Mouse (Mus musculus): Measurements from ENCODE around the gene Spag7. TPM values are rescaled to one million over a fixed set of nuclear protein-coding genes. Genes with fewer than 3 reads are reported as not detected.

Spag7 gene
- polyA plus RNA-seq, 1 experiment from 2014 or later = 156 TPM

GRCm38 (mm10) chr11:70637764-70638163 is 31.5 kb downstream of the Spag7 start:
- 79% methylated on average over 1 of the region's 1 CpGs for WGBS

DNA sequence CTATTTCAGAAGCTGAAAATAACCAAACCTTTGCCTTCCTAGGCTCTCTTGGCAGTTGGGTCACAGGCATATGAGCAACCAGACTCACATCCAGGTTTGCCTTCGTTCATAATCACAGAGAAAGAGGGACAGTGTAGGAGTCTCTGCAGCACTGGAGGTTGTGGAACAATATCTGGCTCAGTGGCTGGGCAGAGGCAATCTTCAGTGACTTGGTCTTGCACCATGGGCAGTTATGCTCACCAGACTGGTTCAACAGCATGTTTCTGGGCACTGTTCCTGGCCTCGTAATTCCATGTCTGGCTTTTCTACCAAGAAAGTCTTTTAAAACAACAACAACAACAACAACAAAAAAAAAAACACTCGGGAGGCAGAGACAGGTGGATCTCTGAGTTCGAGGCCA is 33.6 kb downstream of the Spag7 start:
- Histone ChIP-seq H3K36me3 (ENCODE audit: control insufficient read depth, insufficient read depth, low read length) (no peaks in the 10 kb centered on the region), H3K4me2 (ENCODE audit: low read depth, severe bottlenecking) (no peak overlapping the region), H3K27ac (replicated peaks; ENCODE audit: low read depth, low read length) (no peak overlapping the region), H3K4me1 (ENCODE audit: control insufficient read depth, insufficient read depth, low read length) (no peaks in the 10 kb centered on the region), H3K9ac (ENCODE audit: low read length) (no peak overlapping the region), H3K4me3 (ENCODE audit: low read depth, low read length) (no peak overlapping the region), H3K9me3 (ENCODE audit: control insufficient read depth, low read length) (no peaks in the 10 kb centered on the region), H3K27me3 (ENCODE audit: control insufficient read depth, insufficient read depth, low read length) (no peaks in the 10 kb centered on the region)
- DNase-seq (ENCODE audit: low spot score) = no peak
- ATAC-seq (ENCODE audit: insufficient number of reproducible peaks, low FRiP score, low TSS enrichment, low read depth) = no peak
- WGBS = 85% methylated on average over 4 of the region's 4 CpGs

More at GRCm38 (mm10) chr11:70637764-70638163, 31.5 kb downstream of the Spag7 start:
- no peaks in the 10 kb centered on the region for H3K27me3 ChIP-seq (ENCODE audit: control insufficient read depth, insufficient read depth, low read length)
- H3K9ac ChIP-seq (ENCODE audit: low read length) = no peak overlapping the region
- DNase-seq (ENCODE audit: low spot score) (no peak), ATAC-seq (ENCODE audit: insufficient number of reproducible peaks, low FRiP score, low TSS enrichment, low read depth) (no peak)
- H3K4me2 ChIP-seq (ENCODE audit: low read depth, severe bottlenecking) = no peak overlapping the region
- H3K27ac ChIP-seq (replicated peaks; ENCODE audit: low read depth, low read length) = no peak overlapping the region
- H3K4me3 ChIP-seq (ENCODE audit: low read depth, low read length) = no peak overlapping the region
- H3K36me3 ChIP-seq (ENCODE audit: control insufficient read depth, insufficient read depth, low read length) = no peaks in the 10 kb centered on the region
- H3K4me1 ChIP-seq (ENCODE audit: control insufficient read depth, insufficient read depth, low read length) = no peaks in the 10 kb centered on the region
- no peaks in the 10 kb centered on the region for H3K9me3 ChIP-seq (ENCODE audit: control insufficient read depth, low read length)

GRCm38 (mm10) chr11:70630129-70630528 is 39.1 kb downstream of the Spag7 start:
- no peaks in the 10 kb centered on the region for H3K36me3 ChIP-seq (ENCODE audit: control insufficient read depth, insufficient read depth, low read length)
- no peak overlapping the region for H3K27ac ChIP-seq (replicated peaks; ENCODE audit: low read depth, low read length)
- H3K4me2 ChIP-seq (ENCODE audit: low read depth, severe bottlenecking) = no peak overlapping the region
- no peaks in the 10 kb centered on the region for H3K4me1 ChIP-seq (ENCODE audit: control insufficient read depth, insufficient read depth, low read length)
- no peak for ATAC-seq (ENCODE audit: insufficient number of reproducible peaks, low FRiP score, low TSS enrichment, low read depth)
- no peak overlapping the region for H3K4me3 ChIP-seq (ENCODE audit: low read depth, low read length)
- H3K9me3 ChIP-seq (ENCODE audit: control insufficient read depth, low read length) = no peaks in the 10 kb centered on the region
- no peaks in the 10 kb centered on the region for H3K27me3 ChIP-seq (ENCODE audit: control insufficient read depth, insufficient read depth, low read length)
- WGBS = 69% methylated on average over 7 of the region's 7 CpGs
- no peak overlapping the region for H3K9ac ChIP-seq (ENCODE audit: low read length)
- no peak for DNase-seq (ENCODE audit: low spot score)

DNA sequence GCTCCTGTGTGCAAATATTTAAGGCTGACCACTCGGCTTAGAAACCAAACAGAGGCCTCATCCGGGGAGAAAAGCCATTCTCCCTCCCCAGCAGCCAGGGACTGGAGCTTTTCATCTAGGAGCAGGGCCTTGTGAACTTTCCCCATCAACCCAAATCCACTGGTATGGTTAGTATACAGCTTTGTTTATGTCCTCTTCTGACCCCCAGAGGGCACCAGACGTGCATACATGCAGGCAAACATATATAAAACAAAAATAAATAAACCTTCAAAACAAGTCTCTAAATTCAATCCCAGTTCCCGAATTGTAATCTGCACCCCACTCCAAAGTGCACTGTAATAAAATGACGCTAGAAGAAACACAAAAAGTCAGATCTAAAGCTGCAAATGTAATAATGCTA is 39.7 kb downstream of the Spag7 start:
- ATAC-seq (ENCODE audit: insufficient number of reproducible peaks, low FRiP score, low TSS enrichment, low read depth) (no peak), DNase-seq (ENCODE audit: low spot score) (no peak)
- Histone ChIP-seq H3K27ac (replicated peaks; ENCODE audit: low read depth, low read length) (no peak overlapping the region), H3K4me1 (ENCODE audit: control insufficient read depth, insufficient read depth, low read length) (no peaks in the 10 kb centered on the region), H3K27me3 (ENCODE audit: control insufficient read depth, insufficient read depth, low read length) (no peaks in the 10 kb centered on the region), H3K36me3 (ENCODE audit: control insufficient read depth, insufficient read depth, low read length) (no peaks in the 10 kb centered on the region), H3K4me3 (ENCODE audit: low read depth, low read length) (no peak overlapping the region), H3K9ac (ENCODE audit: low read length) (no peak overlapping the region), H3K4me2 (ENCODE audit: low read depth, severe bottlenecking) (no peak overlapping the region), H3K9me3 (ENCODE audit: control insufficient read depth, low read length) (no peaks in the 10 kb centered on the region)
- WGBS = 54% methylated on average over 5 of the region's 5 CpGs

DNA sequence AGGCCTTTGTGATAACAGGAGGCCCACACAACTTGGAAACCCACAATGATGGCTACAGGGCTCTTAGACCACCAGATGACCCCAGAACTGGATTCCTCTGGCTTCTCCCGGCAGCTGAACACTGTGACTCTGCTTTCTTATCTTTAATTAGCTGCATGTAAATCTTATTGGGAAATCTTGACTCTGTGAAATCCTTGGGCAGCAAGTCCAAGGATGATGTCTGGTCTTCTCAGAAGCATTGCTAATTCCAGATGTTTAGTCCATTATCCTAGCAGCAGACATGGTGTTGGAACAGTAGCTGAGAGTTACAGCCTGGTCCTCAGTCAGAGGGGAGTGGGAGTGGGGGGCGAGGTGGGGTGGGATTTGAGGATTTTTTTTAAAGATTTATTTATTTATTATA is 40.8 kb downstream of the Spag7 start:
- no peaks in the 10 kb centered on the region for H3K27me3 ChIP-seq (ENCODE audit: control insufficient read depth, insufficient read depth, low read length)
- no peaks in the 10 kb centered on the region for H3K36me3 ChIP-seq (ENCODE audit: control insufficient read depth, insufficient read depth, low read length)
- H3K4me2 ChIP-seq (ENCODE audit: low read depth, severe bottlenecking) = no peak overlapping the region
- H3K4me3 ChIP-seq (ENCODE audit: low read depth, low read length) = no peak overlapping the region
- ATAC-seq (ENCODE audit: insufficient number of reproducible peaks, low FRiP score, low TSS enrichment, low read depth) = no peak
- WGBS = 73% methylated on average over 2 of the region's 2 CpGs
- DNase-seq (ENCODE audit: low spot score) = no peak
- no peak overlapping the region for H3K9ac ChIP-seq (ENCODE audit: low read length)
- H3K27ac ChIP-seq (replicated peaks; ENCODE audit: low read depth, low read length) = no peak overlapping the region
- H3K4me1 ChIP-seq (ENCODE audit: control insufficient read depth, insufficient read depth, low read length) = no peaks in the 10 kb centered on the region
- no peaks in the 10 kb centered on the region for H3K9me3 ChIP-seq (ENCODE audit: control insufficient read depth, low read length)

DNA sequence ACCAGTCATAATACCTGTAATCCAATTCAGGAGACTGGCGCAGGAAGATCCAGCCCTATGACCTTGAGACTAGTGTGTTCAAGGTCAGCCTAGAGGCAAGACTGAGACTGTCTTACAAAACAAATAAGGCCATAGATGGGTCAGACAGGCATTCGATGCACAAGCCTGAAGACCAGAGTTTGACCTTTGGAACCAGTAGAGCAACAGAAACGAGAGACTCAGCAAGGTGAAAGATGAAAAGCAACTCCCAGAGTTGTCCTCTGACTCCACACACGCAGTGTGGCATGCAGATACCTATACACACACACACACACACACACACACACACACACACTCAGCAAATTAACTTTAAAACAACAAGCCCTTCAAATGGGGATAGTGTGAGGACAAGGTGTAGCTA is 42.3 kb downstream of the Spag7 start:
- WGBS = 73% methylated on average over 4 of the region's 4 CpGs

DNA sequence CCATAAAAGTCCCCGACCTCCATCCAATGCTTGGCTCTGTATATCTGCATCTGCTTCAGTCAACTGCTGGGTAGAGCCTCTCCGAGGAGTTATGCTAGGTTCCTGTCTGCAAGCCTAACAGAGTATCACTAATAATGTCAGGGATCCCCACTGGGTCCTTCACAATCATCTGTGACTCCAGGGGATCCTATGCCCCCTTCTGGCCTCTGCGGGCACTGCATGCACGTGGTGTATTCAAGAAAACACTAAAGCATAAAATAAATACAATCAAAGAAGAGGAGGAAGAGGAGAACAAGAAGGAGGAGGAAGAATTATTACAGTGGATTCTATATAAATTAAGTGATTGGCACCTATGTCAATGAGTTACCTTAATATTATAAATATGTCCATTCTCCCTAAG is 43.7 kb downstream of the Spag7 start:
- Histone ChIP-seq H3K4me2 (ENCODE audit: low read depth, severe bottlenecking) (no peak overlapping the region), H3K9me3 (ENCODE audit: control insufficient read depth, low read length) (no peaks in the 10 kb centered on the region), H3K4me3 (ENCODE audit: low read depth, low read length) (no peak overlapping the region), H3K9ac (ENCODE audit: low read length) (no peak overlapping the region), H3K27ac (replicated peaks; ENCODE audit: low read depth, low read length) (no peak overlapping the region), H3K4me1 (ENCODE audit: control insufficient read depth, insufficient read depth, low read length) (no peaks in the 10 kb centered on the region), H3K27me3 (ENCODE audit: control insufficient read depth, insufficient read depth, low read length) (no peaks in the 10 kb centered on the region), H3K36me3 (ENCODE audit: control insufficient read depth, insufficient read depth, low read length) (no peaks in the 10 kb centered on the region)
- ATAC-seq (ENCODE audit: insufficient number of reproducible peaks, low FRiP score, low TSS enrichment, low read depth) (no peak), DNase-seq (ENCODE audit: low spot score) (peak; percentile 79)
- 45% methylated on average over 4 of the region's 4 CpGs for WGBS

More for the DNA sequence above, 42.3 kb downstream of the Spag7 start:
- Histone ChIP-seq H3K4me2 (ENCODE audit: low read depth, severe bottlenecking) (no peak overlapping the region), H3K4me1 (ENCODE audit: control insufficient read depth, insufficient read depth, low read length) (no peaks in the 10 kb centered on the region), H3K36me3 (ENCODE audit: control insufficient read depth, insufficient read depth, low read length) (no peaks in the 10 kb centered on the region), H3K27ac (replicated peaks; ENCODE audit: low read depth, low read length) (no peak overlapping the region), H3K9me3 (ENCODE audit: control insufficient read depth, low read length) (no peaks in the 10 kb centered on the region), H3K27me3 (ENCODE audit: control insufficient read depth, insufficient read depth, low read length) (no peaks in the 10 kb centered on the region), H3K9ac (ENCODE audit: low read length) (no peak overlapping the region), H3K4me3 (ENCODE audit: low read depth, low read length) (no peak overlapping the region)
- DNase-seq (ENCODE audit: low spot score) = no peak
- ATAC-seq (ENCODE audit: insufficient number of reproducible peaks, low FRiP score, low TSS enrichment, low read depth) = no peak

GRCm38 (mm10) chr11:70623053-70623742 is 46.0 kb downstream of the Spag7 start:
- no peak for ATAC-seq (ENCODE audit: insufficient number of reproducible peaks, low FRiP score, low TSS enrichment, low read depth)
- 86% methylated on average over 10 of the region's 10 CpGs for WGBS

More at GRCm38 (mm10) chr11:70623053-70623742, 46.0 kb downstream of the Spag7 start:
- Histone ChIP-seq H3K27ac (replicated peaks; ENCODE audit: low read depth, low read length) (no peak overlapping the region), H3K9ac (ENCODE audit: low read length) (no peak overlapping the region), H3K27me3 (ENCODE audit: control insufficient read depth, insufficient read depth, low read length) (no peaks in the 10 kb centered on the region), H3K36me3 (ENCODE audit: control insufficient read depth, insufficient read depth, low read length) (no peaks in the 10 kb centered on the region), H3K4me1 (ENCODE audit: control insufficient read depth, insufficient read depth, low read length) (no peaks in the 10 kb centered on the region), H3K9me3 (ENCODE audit: control insufficient read depth, low read length) (no peaks in the 10 kb centered on the region), H3K4me3 (ENCODE audit: low read depth, low read length) (no peak overlapping the region), H3K4me2 (ENCODE audit: low read depth, severe bottlenecking) (no peak overlapping the region)
- no peak for DNase-seq (ENCODE audit: low spot score)

All from limb, embryonic 11.5 days (tissue).